Mouse (Mus musculus): ENCODE results near the gene Socs3.

Gene Socs3

GRCm38 (mm10) chr11:117969945-117970872 is at the start of gene Socs3:
Socs3 (minus strand) TSS chr11:117970047.
- DNase-seq, result peak; percentile 77

GRCm38 (mm10) chr11:118018328-118018727 is 48.5 kb upstream of the Socs3 start:
- DNase-seq, result no peak

GRCm38 (mm10) chr11:118015381-118016145 is 45.7 kb upstream of the Socs3 start:
- no peak for DNase-seq

GRCm38 (mm10) chr11:118014391-118014995 is 44.6 kb upstream of the Socs3 start:
- no peak for DNase-seq

- no peak for DNase-seq
Observed at GRCm38 (mm10) chr11:118013339-118013738, 43.5 kb upstream of the Socs3 start.

- no peak for DNase-seq
Observed at GRCm38 (mm10) chr11:118012595-118012994, 42.7 kb upstream of the Socs3 start.

GRCm38 (mm10) chr11:118009865-118010571 is 40.2 kb upstream of the Socs3 start:
- DNase-seq, result no peak

GRCm38 (mm10) chr11:118008843-118009242 is 39.0 kb upstream of the Socs3 start:
- no peak for DNase-seq

GRCm38 (mm10) chr11:118008144-118008805 is 38.4 kb upstream of the Socs3 start:
- DNase-seq, result no peak

GRCm38 (mm10) chr11:118007460-118008143 is 37.8 kb upstream of the Socs3 start:
- DNase-seq, result no peak

- DNase-seq, result no peak
Observed at GRCm38 (mm10) chr11:118004217-118004616, 34.4 kb upstream of the Socs3 start.

- no peak for DNase-seq
Observed at GRCm38 (mm10) chr11:118003718-118004117, 33.9 kb upstream of the Socs3 start.

GRCm38 (mm10) chr11:118003176-118003575 is 33.3 kb upstream of the Socs3 start:
- no peak for DNase-seq

- DNase-seq, result no peak
Observed at GRCm38 (mm10) chr11:118000565-118001215, 30.8 kb upstream of the Socs3 start.

- DNase-seq, result no peak
Observed at GRCm38 (mm10) chr11:118000083-118000482, 30.2 kb upstream of the Socs3 start.

- no peak for DNase-seq
Observed at GRCm38 (mm10) chr11:117999260-117999934, 29.6 kb upstream of the Socs3 start.

- no peak for DNase-seq
Observed at GRCm38 (mm10) chr11:117998356-117998755, 28.5 kb upstream of the Socs3 start.

- no peak for DNase-seq
Observed at GRCm38 (mm10) chr11:117997085-117997484, 27.2 kb upstream of the Socs3 start.

GRCm38 (mm10) chr11:117996066-117996465 is 26.2 kb upstream of the Socs3 start:
- DNase-seq, result no peak

GRCm38 (mm10) chr11:117995661-117996060 is 25.8 kb upstream of the Socs3 start:
- no peak for DNase-seq
